Mouse (Mus musculus) megakaryocyte, embryonic 14.5 days (primary cell): ENCODE results near the gene 1700028K03Rik.

Experiments used
- FLI1 ChIP-seq: IDR thresholded peaks from 2 replicates; pipeline ENCODE4 v1.6.1; 2012; ENCODE audit warnings: low read length, inconsistent platforms, mixed read lengths
- GATA1 ChIP-seq: IDR thresholded peaks from 3 replicates; pipeline ENCODE4 v1.6.1; 2012; ENCODE audit warnings: mixed read lengths, low read length, inconsistent platforms, borderline replicate concordance

DNA sequence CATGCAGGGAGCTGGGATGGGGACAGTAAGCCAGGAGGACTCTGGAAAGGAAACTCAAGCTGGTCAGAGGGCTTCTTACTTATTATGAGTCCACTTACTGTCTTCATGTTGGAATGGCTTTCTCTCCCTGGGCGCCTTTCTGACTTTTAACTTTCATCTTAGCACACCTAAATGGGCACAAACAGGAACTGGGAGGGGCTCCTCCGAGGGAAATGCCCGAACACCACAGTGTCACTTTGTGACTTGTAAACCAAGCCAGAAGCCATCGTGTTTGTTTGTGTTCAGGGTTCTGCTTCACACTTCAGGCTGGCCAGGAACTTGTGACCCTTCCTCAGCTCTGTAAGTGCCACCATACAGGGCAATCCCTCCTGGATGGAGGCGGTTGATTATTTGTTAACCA is 19.8 kb downstream of the 1700028K03Rik start:
- TF ChIP-seq GATA1 = no peak
- TF ChIP-seq FLI1 = no peak
